Mouse (Mus musculus): ENCODE data around the gene M1ap.

DNA sequence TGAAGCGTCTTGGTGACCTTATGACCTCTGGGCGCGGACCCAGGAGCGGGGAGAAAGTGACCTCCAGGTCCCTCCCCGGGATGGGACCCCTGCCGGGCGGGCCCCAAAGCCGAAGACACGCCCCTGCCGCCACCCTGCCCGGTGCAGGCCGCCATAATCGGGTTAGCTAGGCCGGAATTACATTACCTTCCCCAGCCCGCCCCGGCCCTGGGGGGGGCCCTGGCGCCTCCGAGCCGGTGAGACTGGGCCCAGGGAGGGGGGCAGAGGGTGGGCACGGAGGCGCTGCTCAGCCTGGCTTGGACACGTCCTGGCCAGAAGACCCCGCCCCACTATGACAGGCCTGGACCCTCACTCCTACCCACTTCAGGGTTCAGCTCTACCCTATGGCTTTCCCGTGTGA is 124.5 kb downstream of the M1ap start:
- TF ChIP-seq CTCF (IDR thresholded peaks at IDR 0.05; ENCODE audit: control insufficient read depth, insufficient read depth, low read length) (no peak), POLR2A (IDR thresholded peaks at IDR 0.05; ENCODE audit: borderline replicate concordance, control insufficient read depth, low read depth, low read length) (no peak)

Measured in bone marrow, adult 2 months (tissue).